Mouse (Mus musculus): ENCODE measurements around the gene Ablim1. TPM values are rescaled to one million over a fixed set of nuclear protein-coding genes. Genes with fewer than 3 reads are reported as not detected.
A peak's percentile ranks its signal among the peaks of the same experiment; 100 is the strongest.

Ablim1 gene
- polyA plus RNA-seq, 1 experiment from 2014 or later: 22.4 TPM

GRCm38 (mm10) chr19:57130591-57130990 lies 184.1 kb downstream of the Ablim1 start:
- H3K9me3 ChIP-seq: no peaks in the 10 kb centered on the region
- WGBS: 82% methylated on average over 4 of the region's 4 CpGs

GRCm38 (mm10) chr19:57129729-57130128 lies 185.0 kb downstream of the Ablim1 start:
- H3K27ac ChIP-seq (replicated peaks): no peak overlapping the region
- peaks cover 4% of the 10 kb centered on the region; the same call in 1 of the 2 replicates for H3K27me3 ChIP-seq (replicated peaks; ENCODE audit: low read depth, poor library complexity, severe bottlenecking)
- no peak for DNase-seq (ENCODE audit: low spot score)
- H3K4me1 ChIP-seq: peaks cover 47% of the 10 kb centered on the region
- H3K9me3 ChIP-seq: no peaks in the 10 kb centered on the region
- H3K36me3 ChIP-seq (replicated peaks): no peaks in the 10 kb centered on the region
- 89% methylated on average over 9 of the region's 9 CpGs for WGBS
- H3K4me3 ChIP-seq: no peak overlapping the region

More at GRCm38 (mm10) chr19:57130591-57130990, 184.1 kb downstream of the Ablim1 start:
- no peak overlapping the region for H3K4me3 ChIP-seq
- H3K36me3 ChIP-seq (replicated peaks): no peaks in the 10 kb centered on the region
- peaks cover 4% of the 10 kb centered on the region; the same call in 1 of the 2 replicates for H3K27me3 ChIP-seq (replicated peaks; ENCODE audit: low read depth, poor library complexity, severe bottlenecking)
- no peak overlapping the region for H3K27ac ChIP-seq (replicated peaks)
- DNase-seq (ENCODE audit: low spot score): no peak
- peaks cover 52% of the 10 kb centered on the region for H3K4me1 ChIP-seq

- DNase-seq (ENCODE audit: low spot score): no peak
- Histone ChIP-seq H3K4me3 (no peak overlapping the region), H3K4me1 (peaks cover 39% of the 10 kb centered on the region), H3K27me3 (replicated peaks; ENCODE audit: low read depth, poor library complexity, severe bottlenecking) (peaks cover 4% of the 10 kb centered on the region; the same call in 1 of the 2 replicates), H3K27ac (replicated peaks) (peak overlapping the region; percentile 16; the same call in 1 of the 2 replicates), H3K36me3 (replicated peaks) (no peaks in the 10 kb centered on the region), H3K9me3 (no peaks in the 10 kb centered on the region)
- WGBS: 60% methylated on average over 6 of the region's 6 CpGs
Measured at GRCm38 (mm10) chr19:57128037-57128436, 186.7 kb downstream of the Ablim1 start.

GRCm38 (mm10) chr19:57127523-57127922 lies 187.2 kb downstream of the Ablim1 start:
- 84% methylated on average over 5 of the region's 5 CpGs for WGBS
- Histone ChIP-seq H3K27ac (replicated peaks) (0 out of 2 replicates have a peak overlapping the region, but pooled peaks have one; percentile 21), H3K9me3 (no peaks in the 10 kb centered on the region), H3K36me3 (replicated peaks) (no peaks in the 10 kb centered on the region), H3K27me3 (replicated peaks; ENCODE audit: low read depth, poor library complexity, severe bottlenecking) (peaks cover 4% of the 10 kb centered on the region; the same call in 1 of the 2 replicates), H3K4me3 (no peak overlapping the region), H3K4me1 (peaks cover 39% of the 10 kb centered on the region)
- no peak for DNase-seq (ENCODE audit: low spot score)

- H3K27me3 ChIP-seq (replicated peaks; ENCODE audit: low read depth, poor library complexity, severe bottlenecking): 0 out of 2 replicates have a peak, but pooled peaks cover 2% of the 10 kb centered on the region
- peaks cover 34% of the 10 kb centered on the region for H3K4me1 ChIP-seq
- 54% methylated on average over 10 of the region's 10 CpGs for WGBS
- DNase-seq (ENCODE audit: low spot score): no peak
- no peaks in the 10 kb centered on the region for H3K36me3 ChIP-seq (replicated peaks)
- 0 out of 2 replicates have a peak overlapping the region, but pooled peaks have one; percentile 21 for H3K27ac ChIP-seq (replicated peaks)
- H3K4me3 ChIP-seq: no peak overlapping the region
- no peaks in the 10 kb centered on the region for H3K9me3 ChIP-seq
Measured at GRCm38 (mm10) chr19:57126950-57127349, 187.8 kb downstream of the Ablim1 start.

- no peaks in the 10 kb centered on the region for H3K9me3 ChIP-seq
- H3K4me3 ChIP-seq: no peak overlapping the region
- H3K27ac ChIP-seq (replicated peaks): no peak overlapping the region
- WGBS: 77% methylated on average over 4 of the region's 4 CpGs
- H3K4me1 ChIP-seq: peaks cover 35% of the 10 kb centered on the region
- no peak for DNase-seq (ENCODE audit: low spot score)
- H3K27me3 ChIP-seq (replicated peaks; ENCODE audit: low read depth, poor library complexity, severe bottlenecking): no peaks in the 10 kb centered on the region
- H3K36me3 ChIP-seq (replicated peaks): no peaks in the 10 kb centered on the region
Measured at GRCm38 (mm10) chr19:57124906-57125305, 189.8 kb downstream of the Ablim1 start.

- WGBS: 70% methylated on average over 2 of the region's 2 CpGs
Measured at GRCm38 (mm10) chr19:57124138-57124519, 190.6 kb downstream of the Ablim1 start.

GRCm38 (mm10) chr19:57123503-57124137 lies 191.1 kb downstream of the Ablim1 start:
- Histone ChIP-seq H3K27ac (replicated peaks) (peak overlapping the region; percentile 61), H3K27me3 (replicated peaks; ENCODE audit: low read depth, poor library complexity, severe bottlenecking) (0 out of 2 replicates have a peak, but pooled peaks cover 3% of the 10 kb centered on the region), H3K9me3 (no peaks in the 10 kb centered on the region), H3K4me1 (peaks cover 43% of the 10 kb centered on the region), H3K36me3 (replicated peaks) (no peaks in the 10 kb centered on the region), H3K4me3 (no peak overlapping the region)
- 69% methylated on average over 11 of the region's 11 CpGs for WGBS
- DNase-seq (ENCODE audit: low spot score): peak; percentile 42

More at GRCm38 (mm10) chr19:57124138-57124519, 190.6 kb downstream of the Ablim1 start:
- no peaks in the 10 kb centered on the region for H3K27me3 ChIP-seq (replicated peaks; ENCODE audit: low read depth, poor library complexity, severe bottlenecking)
- H3K9me3 ChIP-seq: no peaks in the 10 kb centered on the region
- no peaks in the 10 kb centered on the region for H3K36me3 ChIP-seq (replicated peaks)
- no peak for DNase-seq (ENCODE audit: low spot score)
- H3K27ac ChIP-seq (replicated peaks): peak overlapping the region; percentile 61; the same call in 1 of the 2 replicates
- H3K4me1 ChIP-seq: peaks cover 43% of the 10 kb centered on the region
- H3K4me3 ChIP-seq: no peak overlapping the region

- 0 out of 2 replicates have a peak, but pooled peaks cover 6% of the 10 kb centered on the region for H3K27me3 ChIP-seq (replicated peaks; ENCODE audit: low read depth, poor library complexity, severe bottlenecking)
- H3K4me1 ChIP-seq: peaks cover 43% of the 10 kb centered on the region
- H3K27ac ChIP-seq (replicated peaks): no peak overlapping the region
- no peaks in the 10 kb centered on the region for H3K36me3 ChIP-seq (replicated peaks)
- no peaks in the 10 kb centered on the region for H3K9me3 ChIP-seq
- no peak overlapping the region for H3K4me3 ChIP-seq
- no peak for DNase-seq (ENCODE audit: low spot score)
- WGBS: 84% methylated on average over 3 of the region's 3 CpGs
Measured at GRCm38 (mm10) chr19:57122261-57122660, 192.5 kb downstream of the Ablim1 start.

GRCm38 (mm10) chr19:57121036-57121435 lies 193.7 kb downstream of the Ablim1 start:
- peaks cover 51% of the 10 kb centered on the region for H3K4me1 ChIP-seq
- H3K27me3 ChIP-seq (replicated peaks; ENCODE audit: low read depth, poor library complexity, severe bottlenecking): 0 out of 2 replicates have a peak, but pooled peaks cover 6% of the 10 kb centered on the region
- no peak overlapping the region for H3K27ac ChIP-seq (replicated peaks)
- H3K4me3 ChIP-seq: no peak overlapping the region
- no peak for DNase-seq (ENCODE audit: low spot score)
- H3K36me3 ChIP-seq (replicated peaks): no peaks in the 10 kb centered on the region
- no peaks in the 10 kb centered on the region for H3K9me3 ChIP-seq
- 79% methylated on average over 4 of the region's 4 CpGs for WGBS

GRCm38 (mm10) chr19:57119661-57120060 lies 195.1 kb downstream of the Ablim1 start:
- H3K9me3 ChIP-seq: no peaks in the 10 kb centered on the region
- H3K4me1 ChIP-seq: peaks cover 64% of the 10 kb centered on the region
- H3K27ac ChIP-seq (replicated peaks): peak overlapping the region; percentile 84; the same call in 1 of the 2 replicates
- no peak overlapping the region for H3K4me3 ChIP-seq
- 61% methylated on average over 3 of the region's 3 CpGs for WGBS
- DNase-seq (ENCODE audit: low spot score): no peak
- no peaks in the 10 kb centered on the region for H3K36me3 ChIP-seq (replicated peaks)
- H3K27me3 ChIP-seq (replicated peaks; ENCODE audit: low read depth, poor library complexity, severe bottlenecking): 0 out of 2 replicates have a peak, but pooled peaks cover 6% of the 10 kb centered on the region

- DNase-seq (ENCODE audit: low spot score): peak; percentile 82
- Histone ChIP-seq H3K27ac (replicated peaks) (peak overlapping the region; percentile 84), H3K36me3 (replicated peaks) (no peaks in the 10 kb centered on the region; the same call in 1 of the 2 replicates), H3K4me1 (peaks cover 66% of the 10 kb centered on the region), H3K27me3 (replicated peaks; ENCODE audit: low read depth, poor library complexity, severe bottlenecking) (0 out of 2 replicates have a peak, but pooled peaks cover 6% of the 10 kb centered on the region), H3K9me3 (no peaks in the 10 kb centered on the region), H3K4me3 (peak overlapping the region; percentile 58)
- WGBS: 45% methylated on average over 22 of the region's 22 CpGs
Measured at GRCm38 (mm10) chr19:57118785-57119565, 195.7 kb downstream of the Ablim1 start.
